Mouse (Mus musculus): ENCODE results near the gene Wdr89. TPM values are rescaled to one million over a fixed set of nuclear protein-coding genes. Genes with fewer than 3 reads are reported as not detected.
"Not testable (repeated sequence)": the region's sequence is repeated elsewhere in the genome, so short reads cannot be mapped to it uniquely, and the experiment has no call there.

The Wdr89 gene
- polyA plus RNA-seq, 1 experiment from 2014 or later: 15.2 TPM

DNA sequence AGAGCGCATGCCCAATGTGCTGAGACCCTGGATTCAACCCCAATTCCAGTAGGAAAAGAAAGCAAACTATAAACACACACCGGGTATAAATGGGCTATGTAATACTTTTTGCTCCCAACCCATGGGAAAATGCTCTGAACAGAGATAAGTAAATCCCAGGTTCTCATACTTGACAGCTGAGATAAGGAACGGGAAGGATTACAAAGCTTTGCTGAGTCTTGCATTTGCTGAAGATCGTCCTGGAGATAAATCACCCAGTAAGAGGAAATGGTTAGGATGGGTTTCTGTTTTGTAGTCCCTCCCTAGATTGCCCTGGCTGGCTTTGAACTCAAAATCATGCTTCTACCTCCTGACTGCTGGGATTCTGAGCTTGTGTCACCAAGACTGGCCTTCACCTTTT is 18.0 kb upstream of the Wdr89 start:
- no peak overlapping the region for H3K4me3 ChIP-seq
- WGBS: 68% methylated on average over 4 of the region's 4 CpGs
- H3K4me1 ChIP-seq: no peaks in the 10 kb centered on the region
- H3K9me3 ChIP-seq (replicated peaks): no peaks in the 10 kb centered on the region
- no peak for DNase-seq (ENCODE audit: low spot score)
- H3K36me3 ChIP-seq: no peaks in the 10 kb centered on the region
- no peak overlapping the region for H3K27ac ChIP-seq
- no peaks in the 10 kb centered on the region for H3K27me3 ChIP-seq (ENCODE audit: low read depth, poor library complexity, severe bottlenecking)

DNA sequence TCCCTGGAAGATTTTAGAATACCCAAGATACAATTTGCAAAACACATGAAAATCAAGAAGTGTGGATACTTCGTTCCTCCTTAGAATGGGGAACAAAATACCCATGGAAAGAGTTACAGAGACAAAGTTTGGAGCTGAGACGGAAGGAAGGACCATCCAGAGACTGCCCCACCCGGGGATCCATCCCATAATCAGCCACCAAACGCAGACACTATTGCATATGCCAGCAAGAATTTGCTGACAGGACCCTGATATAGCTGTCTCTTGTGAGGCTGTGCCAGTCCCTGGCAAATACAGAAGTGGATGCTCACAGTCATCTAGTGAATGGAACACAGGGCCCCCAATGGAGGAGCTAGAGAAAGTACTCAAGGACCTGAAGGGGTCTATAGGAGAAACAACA is 14.7 kb upstream of the Wdr89 start:
- H3K4me1 ChIP-seq; H3K27ac ChIP-seq; H3K36me3 ChIP-seq; DNase-seq (ENCODE audit: low spot score); H3K9me3 ChIP-seq (replicated peaks); H3K4me3 ChIP-seq; H3K27me3 ChIP-seq (ENCODE audit: low read depth, poor library complexity, severe bottlenecking): not testable (repeated sequence)
- 87% methylated on average over 4 of the region's 4 CpGs for WGBS

DNA sequence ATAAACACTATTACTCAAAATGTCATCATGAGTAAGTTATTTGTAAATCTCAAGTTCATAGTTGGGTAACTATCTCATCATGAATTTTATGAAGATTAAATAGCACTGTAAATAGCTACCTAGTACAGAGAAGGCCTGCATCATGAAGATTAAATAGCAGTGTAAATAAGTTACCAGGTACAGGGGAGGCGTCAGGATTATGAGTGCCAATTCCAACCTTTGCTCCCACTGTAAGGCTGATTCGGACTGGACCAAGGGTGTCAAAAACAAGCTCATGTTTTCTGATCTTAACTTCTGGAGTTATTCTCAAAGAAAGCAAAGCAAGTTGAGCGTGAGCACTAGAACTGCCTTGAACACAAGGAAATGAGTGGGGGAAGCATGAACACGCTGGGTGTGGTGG is 14.3 kb upstream of the Wdr89 start:
- Histone ChIP-seq H3K36me3 (no peaks in the 10 kb centered on the region), H3K27me3 (ENCODE audit: low read depth, poor library complexity, severe bottlenecking) (no peaks in the 10 kb centered on the region), H3K4me3 (no peak overlapping the region), H3K9me3 (replicated peaks) (no peaks in the 10 kb centered on the region), H3K27ac (no peak overlapping the region), H3K4me1 (no peaks in the 10 kb centered on the region)
- 94% methylated on average over 4 of the region's 4 CpGs for WGBS
- DNase-seq (ENCODE audit: low spot score): no peak

DNA sequence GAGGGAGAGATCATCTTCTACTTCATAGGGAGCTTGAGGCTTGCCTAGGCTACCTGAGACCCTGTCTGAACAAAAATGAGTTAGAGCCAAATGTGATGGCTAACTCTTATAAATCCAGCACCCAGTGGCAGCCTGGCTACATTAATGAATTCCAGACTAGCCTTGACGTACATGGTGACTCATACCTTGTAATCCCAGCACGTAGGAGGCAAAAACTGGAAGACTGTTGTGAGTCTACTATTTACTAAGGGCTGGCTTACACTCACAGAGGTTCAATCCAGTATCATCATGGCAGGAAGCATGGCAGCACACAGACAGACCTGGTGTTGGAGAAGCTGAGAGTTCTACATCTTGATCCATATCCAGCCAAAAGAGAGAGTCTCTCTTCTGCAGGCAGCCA is 13.5 kb upstream of the Wdr89 start:
- WGBS: 85% methylated on average over 2 of the region's 2 CpGs
- Histone ChIP-seq H3K27me3 (ENCODE audit: low read depth, poor library complexity, severe bottlenecking) (no peaks in the 10 kb centered on the region), H3K4me3 (no peak overlapping the region), H3K27ac (no peak overlapping the region), H3K36me3 (no peaks in the 10 kb centered on the region), H3K4me1 (no peaks in the 10 kb centered on the region), H3K9me3 (replicated peaks) (no peaks in the 10 kb centered on the region)
- no peak for DNase-seq (ENCODE audit: low spot score)

DNA sequence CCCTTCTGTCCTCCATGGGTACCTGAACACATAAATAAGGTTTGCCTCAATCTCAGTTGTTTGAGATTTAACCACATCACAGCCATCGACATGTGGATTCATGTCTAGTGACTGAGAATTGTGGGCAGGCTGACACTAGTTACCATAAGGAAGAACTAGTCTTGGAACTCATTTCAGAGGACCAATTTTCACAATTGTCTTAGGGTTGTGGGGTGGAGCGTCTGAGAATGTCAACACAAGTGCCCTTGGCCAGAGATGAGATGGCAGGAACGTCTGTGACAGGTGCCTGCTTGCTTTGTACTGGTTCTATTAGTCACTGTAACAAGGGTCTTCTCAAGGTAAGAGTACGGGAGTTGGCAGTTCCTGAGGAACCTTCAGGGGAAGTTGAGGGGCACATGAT is 11.8 kb upstream of the Wdr89 start:
- H3K36me3 ChIP-seq: no peaks in the 10 kb centered on the region
- no peaks in the 10 kb centered on the region for H3K27me3 ChIP-seq (ENCODE audit: low read depth, poor library complexity, severe bottlenecking)
- H3K4me1 ChIP-seq: no peaks in the 10 kb centered on the region
- WGBS: 83% methylated on average over 4 of the region's 4 CpGs
- H3K9me3 ChIP-seq (replicated peaks): no peaks in the 10 kb centered on the region
- DNase-seq (ENCODE audit: low spot score): no peak
- H3K4me3 ChIP-seq: no peak overlapping the region
- H3K27ac ChIP-seq: no peak overlapping the region

DNA sequence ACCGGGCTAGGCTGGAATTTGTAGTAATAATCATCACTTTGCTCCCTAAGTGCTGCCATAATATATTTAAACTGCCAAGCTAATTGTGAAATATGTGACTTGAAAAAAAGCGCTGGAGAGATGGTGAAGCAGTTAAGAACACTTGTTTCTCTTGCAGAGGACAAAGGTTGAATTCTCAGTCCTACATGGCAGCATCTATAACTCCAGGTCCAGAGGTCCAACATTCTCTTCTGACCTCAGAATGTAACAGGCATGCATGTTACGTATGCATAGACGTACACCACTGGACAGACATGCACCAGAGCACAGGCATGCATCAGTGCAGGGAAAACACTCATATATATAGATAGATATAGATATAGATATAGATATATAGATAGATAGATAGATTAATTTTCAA is 9.1 kb upstream of the Wdr89 start:
- no peaks in the 10 kb centered on the region for H3K9me3 ChIP-seq (replicated peaks)
- H3K4me1 ChIP-seq: no peaks in the 10 kb centered on the region
- H3K36me3 ChIP-seq: no peaks in the 10 kb centered on the region
- no peak overlapping the region for H3K27ac ChIP-seq
- H3K27me3 ChIP-seq (ENCODE audit: low read depth, poor library complexity, severe bottlenecking): no peaks in the 10 kb centered on the region
- 91% methylated on average over 4 of the region's 4 CpGs for WGBS
- H3K4me3 ChIP-seq: no peak overlapping the region
- no peak for DNase-seq (ENCODE audit: low spot score)

DNA sequence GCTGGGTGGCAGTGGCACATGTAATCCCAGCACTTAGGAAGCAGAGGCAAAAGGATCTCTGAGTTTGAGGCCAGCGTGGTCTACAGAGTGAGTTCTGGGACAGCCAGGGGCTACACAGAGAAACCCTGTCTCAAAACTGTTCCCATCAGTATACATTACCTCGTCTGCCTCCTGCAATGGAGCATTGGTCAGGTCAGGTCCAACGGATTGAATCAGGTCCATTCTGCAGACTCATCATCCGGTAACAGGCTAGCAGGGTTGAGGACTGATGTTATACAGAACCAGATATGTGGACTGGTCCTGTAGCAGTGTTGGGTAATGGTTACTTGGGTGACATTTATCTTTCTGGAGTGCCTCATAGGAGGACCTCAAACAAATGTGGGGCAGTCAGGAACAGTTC is 3.3 kb upstream of the Wdr89 start:
- Histone ChIP-seq H3K4me1 (peaks cover 17% of the 10 kb centered on the region), H3K4me3 (no peak overlapping the region), H3K27me3 (ENCODE audit: low read depth, poor library complexity, severe bottlenecking) (no peaks in the 10 kb centered on the region), H3K9me3 (replicated peaks) (no peaks in the 10 kb centered on the region), H3K36me3 (no peaks in the 10 kb centered on the region), H3K27ac (no peak overlapping the region)
- WGBS: 92% methylated on average over 4 of the region's 4 CpGs
- no peak for DNase-seq (ENCODE audit: low spot score)

DNA sequence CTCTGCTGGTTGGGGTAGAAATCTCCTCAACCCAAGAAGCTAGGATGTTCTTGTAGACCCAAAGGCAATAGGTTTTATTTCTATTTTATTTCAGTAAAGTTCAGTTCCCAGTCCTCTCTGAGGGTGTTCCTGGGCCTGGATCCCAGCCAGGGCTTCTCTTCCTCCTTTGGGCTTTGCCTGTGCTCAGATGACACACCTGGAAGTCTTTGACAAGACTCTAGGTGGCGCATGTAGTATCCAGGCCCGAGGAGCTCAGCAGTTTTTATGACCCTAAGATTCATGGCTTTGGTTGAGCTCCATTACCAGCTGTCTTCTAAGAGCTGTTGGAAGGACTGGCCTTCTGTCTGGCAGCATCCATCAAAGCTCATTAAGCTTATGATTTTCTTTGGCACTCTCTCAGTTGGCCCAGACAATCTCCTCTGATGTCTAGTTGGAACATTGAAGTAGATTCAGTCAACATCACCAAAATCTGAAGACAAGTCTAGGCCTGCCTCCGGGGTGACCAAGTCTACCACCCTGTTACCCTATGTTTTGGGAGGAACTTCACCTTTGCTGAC is 2.5 kb upstream of the Wdr89 start:
- DNase-seq (ENCODE audit: low spot score): no peak
- Histone ChIP-seq H3K4me3 (no peak overlapping the region), H3K27ac (no peak overlapping the region), H3K9me3 (replicated peaks) (no peaks in the 10 kb centered on the region), H3K4me1 (peaks cover 17% of the 10 kb centered on the region), H3K36me3 (no peaks in the 10 kb centered on the region), H3K27me3 (ENCODE audit: low read depth, poor library complexity, severe bottlenecking) (no peaks in the 10 kb centered on the region)
- 70% methylated on average over 3 of the region's 3 CpGs for WGBS

DNA sequence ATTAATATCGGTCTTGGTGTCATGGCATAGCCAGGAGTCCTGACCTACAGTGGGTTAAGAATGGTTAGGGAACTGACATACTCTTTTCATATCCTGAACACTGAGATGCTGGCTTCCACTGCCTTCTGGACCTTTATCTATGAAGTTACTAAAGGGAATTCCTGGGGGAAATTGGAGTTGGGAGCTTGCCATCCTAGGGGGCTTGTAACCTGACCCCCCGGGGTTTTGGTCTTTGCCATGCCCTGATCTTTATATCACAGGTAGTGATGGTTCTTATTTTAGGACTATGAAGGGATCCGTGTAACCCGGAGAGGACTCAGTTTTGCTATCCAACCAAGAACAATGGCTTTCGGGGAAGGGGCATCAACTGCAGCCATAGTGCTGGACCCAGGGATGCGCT is 1.3 kb upstream of the Wdr89 start:
- no peaks in the 10 kb centered on the region for H3K36me3 ChIP-seq
- DNase-seq (ENCODE audit: low spot score): no peak
- peak overlapping the region; percentile 70 for H3K4me3 ChIP-seq
- H3K9me3 ChIP-seq (replicated peaks): no peaks in the 10 kb centered on the region
- peak overlapping the region; percentile 85 for H3K27ac ChIP-seq
- peaks cover 17% of the 10 kb centered on the region for H3K4me1 ChIP-seq
- H3K27me3 ChIP-seq (ENCODE audit: low read depth, poor library complexity, severe bottlenecking): no peaks in the 10 kb centered on the region
- 87% methylated on average over 6 of the region's 6 CpGs for WGBS

DNA sequence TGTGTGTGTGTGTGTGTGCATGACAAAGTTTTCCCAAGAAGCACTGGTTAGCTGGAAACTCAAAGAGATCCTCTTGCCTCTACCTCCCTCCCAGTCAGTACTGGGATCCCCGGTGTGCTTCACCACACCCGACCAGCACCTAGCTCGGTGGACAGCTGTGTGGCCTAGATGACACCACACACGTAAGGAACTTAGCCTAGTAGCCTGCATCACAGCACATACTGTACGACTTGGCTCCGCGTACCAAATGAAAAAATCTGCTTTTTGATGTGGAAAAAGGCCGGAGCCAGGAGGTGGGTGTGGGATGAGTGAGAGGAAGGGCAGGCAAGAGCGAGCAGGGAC is 450 bp downstream of the Wdr89 start:
- no peaks in the 10 kb centered on the region for H3K27me3 ChIP-seq (ENCODE audit: low read depth, poor library complexity, severe bottlenecking)
- no peaks in the 10 kb centered on the region for H3K9me3 ChIP-seq (replicated peaks)
- WGBS: 3% methylated on average over 9 of the region's 9 CpGs
- peaks cover 24% of the 10 kb centered on the region for H3K4me1 ChIP-seq
- DNase-seq (ENCODE audit: low spot score): no peak
- H3K4me3 ChIP-seq: peak overlapping the region; percentile 70
- H3K27ac ChIP-seq: peak overlapping the region; percentile 90
- no peaks in the 10 kb centered on the region for H3K36me3 ChIP-seq

DNA sequence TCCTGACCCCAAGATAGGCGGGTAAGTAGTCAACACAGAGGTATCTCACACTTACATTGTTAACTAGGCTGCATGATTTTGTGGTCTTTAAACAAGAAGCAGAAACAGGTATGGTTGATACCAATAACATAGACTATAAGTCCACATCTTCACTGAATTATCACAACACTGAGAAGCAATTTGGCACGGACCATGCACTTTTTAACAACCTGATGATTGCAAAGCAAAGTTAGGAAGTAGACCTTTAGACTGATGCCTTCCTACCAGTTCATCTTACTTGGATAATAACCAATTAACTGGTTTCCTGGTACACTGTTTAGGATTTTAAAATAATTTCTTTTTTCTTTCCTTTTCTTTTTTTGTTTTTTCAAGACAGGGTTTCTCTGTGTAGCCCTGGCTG is 1.1 kb downstream of the Wdr89 start:
- H3K27me3 ChIP-seq (ENCODE audit: low read depth, poor library complexity, severe bottlenecking): no peaks in the 10 kb centered on the region
- no peak overlapping the region for H3K27ac ChIP-seq
- DNase-seq (ENCODE audit: low spot score): no peak
- peaks cover 29% of the 10 kb centered on the region for H3K4me1 ChIP-seq
- 88% methylated on average over 2 of the region's 2 CpGs for WGBS
- H3K9me3 ChIP-seq (replicated peaks): no peaks in the 10 kb centered on the region
- H3K36me3 ChIP-seq: no peaks in the 10 kb centered on the region
- peak overlapping the region; percentile 70; the same call in 1 of the 2 replicates for H3K4me3 ChIP-seq

DNA sequence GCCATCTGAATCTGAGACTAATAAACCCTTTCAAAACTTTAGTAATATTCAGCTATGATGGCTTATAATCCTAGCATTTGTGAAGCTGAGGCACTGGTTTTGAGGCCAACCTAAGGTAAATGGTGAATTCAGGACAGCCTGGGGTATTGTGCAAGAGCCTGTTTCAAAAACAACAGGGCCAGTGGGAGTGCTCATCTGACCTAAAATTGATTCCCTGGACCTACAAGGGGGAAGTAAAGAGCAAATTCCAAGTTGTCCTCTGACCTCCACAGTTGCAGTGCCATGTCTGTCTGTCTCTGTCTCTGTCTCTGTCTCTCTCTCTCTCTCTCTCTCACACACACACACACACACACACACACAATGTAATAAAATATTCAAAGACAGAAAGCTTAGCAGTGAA is 2.4 kb downstream of the Wdr89 start:
- Histone ChIP-seq H3K36me3 (no peaks in the 10 kb centered on the region), H3K4me3 (no peak overlapping the region), H3K9me3 (replicated peaks) (no peaks in the 10 kb centered on the region), H3K27me3 (ENCODE audit: low read depth, poor library complexity, severe bottlenecking) (no peaks in the 10 kb centered on the region), H3K27ac (no peak overlapping the region), H3K4me1 (peaks cover 32% of the 10 kb centered on the region)
- no peak for DNase-seq (ENCODE audit: low spot score)

DNA sequence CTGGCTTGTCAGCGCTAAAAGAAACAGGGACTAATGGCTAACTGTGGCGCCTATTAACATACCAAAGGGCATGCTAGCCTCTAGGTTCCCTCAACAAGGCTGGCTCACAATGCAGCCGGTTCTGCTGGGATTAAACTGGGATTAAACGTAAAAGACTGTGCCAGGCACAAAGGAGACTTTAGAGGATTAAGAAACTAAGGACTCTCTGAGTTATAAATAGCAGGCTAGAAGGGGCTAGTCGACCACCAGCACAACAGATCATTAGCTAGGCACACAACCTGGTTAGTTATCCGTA is 4.9 kb downstream of the Wdr89 start:
- no peaks in the 10 kb centered on the region for H3K27me3 ChIP-seq (ENCODE audit: low read depth, poor library complexity, severe bottlenecking)
- DNase-seq (ENCODE audit: low spot score): no peak
- 24% methylated on average over 6 of the region's 6 CpGs for whole genome bisulfite sequencing
- H3K9me3 ChIP-seq (replicated peaks): no peaks in the 10 kb centered on the region
- peaks cover 22% of the 10 kb centered on the region for H3K4me1 ChIP-seq
- H3K36me3 ChIP-seq: no peaks in the 10 kb centered on the region
- no peak overlapping the region; the same call in 1 of the 2 replicates for H3K27ac ChIP-seq
- H3K4me3 ChIP-seq: no peak overlapping the region

DNA sequence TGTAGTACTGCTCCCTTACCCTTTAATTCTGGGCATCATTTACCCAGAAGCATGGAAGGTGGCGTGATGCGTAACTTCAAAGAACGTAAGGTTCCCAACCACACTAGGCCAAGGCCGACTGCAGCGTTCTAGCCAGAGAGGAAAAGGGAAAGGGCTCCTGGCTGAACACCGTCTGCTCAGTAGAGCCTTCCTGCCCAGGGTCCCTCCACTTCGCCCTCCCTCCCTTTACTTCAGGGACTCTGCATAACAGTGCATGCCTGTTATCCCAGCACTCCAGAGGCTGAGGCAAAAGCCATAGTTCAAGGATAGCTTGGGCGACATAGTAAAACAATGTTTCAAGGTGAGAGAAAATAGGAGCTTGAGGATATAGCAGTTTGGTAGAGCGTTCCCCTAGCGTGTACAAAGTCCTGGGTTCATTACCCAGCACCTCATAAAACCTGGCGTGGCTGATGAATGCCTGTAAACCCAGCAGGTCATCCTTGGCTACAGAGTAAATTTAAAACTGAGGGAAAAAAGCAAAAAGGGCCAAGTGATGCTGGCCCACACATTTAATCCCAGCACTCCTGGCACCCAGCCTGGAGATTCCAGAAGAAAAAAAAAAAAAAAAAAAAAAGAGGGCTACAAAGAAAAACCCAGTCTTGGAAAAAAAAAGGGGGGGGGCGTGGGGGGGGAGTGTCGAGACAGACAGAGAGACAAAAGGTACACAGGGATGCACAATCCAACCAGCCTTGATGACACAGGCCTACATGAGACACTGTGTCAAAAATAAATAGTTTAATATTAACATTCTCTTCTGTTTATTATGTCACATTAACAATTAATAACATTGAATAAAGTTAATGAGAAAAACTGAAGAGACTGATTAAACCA is 5.5 kb downstream of the Wdr89 start:
- H3K9me3 ChIP-seq (replicated peaks): no peaks in the 10 kb centered on the region
- no peak overlapping the region for H3K4me3 ChIP-seq
- no peaks in the 10 kb centered on the region for H3K27me3 ChIP-seq (ENCODE audit: low read depth, poor library complexity, severe bottlenecking)
- no peaks in the 10 kb centered on the region for H3K36me3 ChIP-seq
- peaks cover 21% of the 10 kb centered on the region for H3K4me1 ChIP-seq
- 46% methylated on average over 13 of the region's 13 CpGs for WGBS
- DNase-seq (ENCODE audit: low spot score): peak; percentile 47
- peak overlapping the region; percentile 26; the same call in 1 of the 2 replicates for H3K27ac ChIP-seq
